Mouse (Mus musculus): ENCODE results near the gene Klrg1. TPM values are rescaled to one million over a fixed set of nuclear protein-coding genes. Genes with fewer than 3 reads are reported as not detected.

The Klrg1 gene
- polyA plus RNA-seq, 1 experiment from 2014 or later, result 0.15 TPM

DNA sequence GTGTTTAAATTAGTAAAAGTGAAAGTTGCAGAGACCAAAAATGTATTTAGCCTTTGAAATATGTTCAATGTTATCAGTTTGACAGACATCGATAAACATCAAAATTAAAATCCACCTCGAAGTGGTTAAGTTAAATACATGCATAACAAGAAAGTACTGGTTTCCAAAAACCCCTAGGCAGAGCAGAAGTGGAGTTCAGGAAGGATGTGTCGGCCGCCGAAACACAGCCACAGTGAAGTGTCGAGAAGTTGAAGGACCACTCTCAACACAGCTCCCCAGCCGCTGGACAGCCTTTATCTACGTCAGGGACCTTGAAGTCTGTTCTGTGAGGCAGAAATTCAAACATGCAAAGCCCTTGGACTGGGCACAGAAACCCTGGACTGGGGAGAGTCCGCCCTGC lies 20.8 kb upstream of the Klrg1 start:
- Histone ChIP-seq H3K36me3 (ENCODE audit: control insufficient read depth, insufficient read depth, low read length) (no peaks in the 10 kb centered on the region), H3K9ac (ENCODE audit: low read length) (no peak overlapping the region), H3K4me3 (ENCODE audit: low read depth, low read length) (no peak overlapping the region), H3K27me3 (ENCODE audit: control insufficient read depth, insufficient read depth, low read length) (no peaks in the 10 kb centered on the region), H3K9me3 (ENCODE audit: control insufficient read depth, low read length) (no peaks in the 10 kb centered on the region), H3K27ac (replicated peaks) (no peak overlapping the region), H3K4me2 (replicated peaks; ENCODE audit: low read depth) (no peak overlapping the region), H3K4me1 (replicated peaks; ENCODE audit: control insufficient read depth, insufficient read depth) (no peaks in the 10 kb centered on the region)
- WGBS, result 67% methylated on average over 9 of the region's 9 CpGs
- ATAC-seq (ENCODE audit: low FRiP score, low TSS enrichment), result no peak
- TF ChIP-seq EP300 (optimal IDR thresholded peaks at IDR 0.05) (no peak), CTCF (IDR thresholded peaks at IDR 0.05; ENCODE audit: low read depth) (no peak)
- no peak for DNase-seq (ENCODE audit: low spot score)

DNA sequence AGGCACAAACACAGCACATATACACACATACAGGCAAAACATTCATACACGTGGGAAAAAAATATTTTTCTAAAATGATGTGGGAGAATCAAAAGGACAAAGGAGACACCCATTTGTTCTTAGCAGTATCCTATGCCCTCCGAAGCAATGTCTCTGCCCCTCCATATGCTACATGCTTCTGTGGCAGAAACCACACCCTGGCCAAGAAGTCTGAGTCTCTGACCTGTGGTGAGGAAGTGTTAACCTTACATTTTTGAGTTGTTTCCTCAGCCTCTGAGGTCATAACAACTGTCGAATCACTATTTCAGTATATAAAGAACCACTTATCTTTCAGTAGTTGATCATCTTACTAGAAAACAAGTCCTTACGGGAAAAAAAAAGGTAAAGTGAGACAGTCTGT lies 20.0 kb upstream of the Klrg1 start:
- Histone ChIP-seq H3K27me3 (ENCODE audit: control insufficient read depth, insufficient read depth, low read length) (no peaks in the 10 kb centered on the region), H3K4me2 (replicated peaks; ENCODE audit: low read depth) (no peak overlapping the region), H3K36me3 (ENCODE audit: control insufficient read depth, insufficient read depth, low read length) (no peaks in the 10 kb centered on the region), H3K9me3 (ENCODE audit: control insufficient read depth, low read length) (no peaks in the 10 kb centered on the region), H3K4me1 (replicated peaks; ENCODE audit: control insufficient read depth, insufficient read depth) (no peaks in the 10 kb centered on the region), H3K9ac (ENCODE audit: low read length) (no peak overlapping the region), H3K27ac (replicated peaks) (no peak overlapping the region), H3K4me3 (ENCODE audit: low read depth, low read length) (no peak overlapping the region)
- ATAC-seq (ENCODE audit: low FRiP score, low TSS enrichment) (no peak), DNase-seq (ENCODE audit: low spot score) (no peak)
- WGBS, result 75% methylated on average over 4 of the region's 4 CpGs
- TF ChIP-seq CTCF (IDR thresholded peaks at IDR 0.05; ENCODE audit: low read depth) (no peak), EP300 (optimal IDR thresholded peaks at IDR 0.05) (no peak)

DNA sequence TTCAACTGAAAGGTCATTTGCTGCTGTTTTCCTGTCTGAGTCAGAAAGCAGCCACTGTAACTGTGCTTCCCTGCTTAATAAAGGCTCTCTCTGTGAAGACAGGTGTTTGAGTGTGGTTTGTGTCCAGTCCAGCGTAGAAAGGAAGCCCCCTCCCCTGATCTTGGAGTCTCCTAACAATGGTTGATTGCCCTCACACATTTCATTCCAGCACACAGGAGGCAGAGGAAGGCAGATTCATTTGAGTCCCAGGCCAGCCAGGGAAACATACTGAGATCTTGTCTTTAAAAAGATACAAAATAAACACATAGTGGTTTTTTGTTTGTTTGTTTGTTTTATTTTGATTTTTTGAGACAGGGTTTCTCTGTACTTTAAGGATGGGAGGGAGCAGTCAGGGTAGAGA lies 19.4 kb upstream of the Klrg1 start:
- no peak overlapping the region for H3K27ac ChIP-seq (replicated peaks)
- H3K4me1 ChIP-seq (replicated peaks; ENCODE audit: control insufficient read depth, insufficient read depth), result no peaks in the 10 kb centered on the region
- H3K4me3 ChIP-seq (ENCODE audit: low read depth, low read length), result no peak overlapping the region
- no peaks in the 10 kb centered on the region for H3K9me3 ChIP-seq (ENCODE audit: control insufficient read depth, low read length)
- no peak overlapping the region for H3K4me2 ChIP-seq (replicated peaks; ENCODE audit: low read depth)
- 74% methylated on average over 1 of the region's 1 CpGs for WGBS
- H3K9ac ChIP-seq (ENCODE audit: low read length), result no peak overlapping the region
- H3K27me3 ChIP-seq (ENCODE audit: control insufficient read depth, insufficient read depth, low read length), result no peaks in the 10 kb centered on the region
- no peaks in the 10 kb centered on the region for H3K36me3 ChIP-seq (ENCODE audit: control insufficient read depth, insufficient read depth, low read length)
- DNase-seq (ENCODE audit: low spot score) (no peak), ATAC-seq (ENCODE audit: low FRiP score, low TSS enrichment) (no peak)
- no peak for TF ChIP-seq EP300 (optimal IDR thresholded peaks at IDR 0.05)
- no peak for TF ChIP-seq CTCF (IDR thresholded peaks at IDR 0.05; ENCODE audit: low read depth)

- Histone ChIP-seq H3K4me2 (replicated peaks; ENCODE audit: low read depth) (no peak overlapping the region), H3K27me3 (ENCODE audit: control insufficient read depth, insufficient read depth, low read length) (no peaks in the 10 kb centered on the region), H3K9me3 (ENCODE audit: control insufficient read depth, low read length) (no peaks in the 10 kb centered on the region), H3K4me1 (replicated peaks; ENCODE audit: control insufficient read depth, insufficient read depth) (no peaks in the 10 kb centered on the region), H3K4me3 (ENCODE audit: low read depth, low read length) (no peak overlapping the region), H3K36me3 (ENCODE audit: control insufficient read depth, insufficient read depth, low read length) (no peaks in the 10 kb centered on the region), H3K9ac (ENCODE audit: low read length) (no peak overlapping the region), H3K27ac (replicated peaks) (no peak overlapping the region)
- ATAC-seq (ENCODE audit: low FRiP score, low TSS enrichment) (no peak), DNase-seq (ENCODE audit: low spot score) (no peak)
- 41% methylated on average over 3 of the region's 3 CpGs for WGBS
- no peak for TF ChIP-seq CTCF (IDR thresholded peaks at IDR 0.05; ENCODE audit: low read depth)
- TF ChIP-seq EP300 (optimal IDR thresholded peaks at IDR 0.05), result no peak
Observed at GRCm38 (mm10) chr6:122299621-122300133, 17.0 kb upstream of the Klrg1 start.

- Histone ChIP-seq H3K9me3 (ENCODE audit: control insufficient read depth, low read length) (no peaks in the 10 kb centered on the region), H3K9ac (ENCODE audit: low read length) (no peak overlapping the region), H3K27ac (replicated peaks) (no peak overlapping the region), H3K4me1 (replicated peaks; ENCODE audit: control insufficient read depth, insufficient read depth) (no peaks in the 10 kb centered on the region), H3K4me3 (ENCODE audit: low read depth, low read length) (no peak overlapping the region), H3K27me3 (ENCODE audit: control insufficient read depth, insufficient read depth, low read length) (no peaks in the 10 kb centered on the region), H3K4me2 (replicated peaks; ENCODE audit: low read depth) (peak overlapping the region; percentile 61), H3K36me3 (ENCODE audit: control insufficient read depth, insufficient read depth, low read length) (no peaks in the 10 kb centered on the region)
- ATAC-seq (ENCODE audit: low FRiP score, low TSS enrichment) (no peak), DNase-seq (ENCODE audit: low spot score) (no peak)
- 49% methylated on average over 4 of the region's 4 CpGs for WGBS
- no peak for TF ChIP-seq CTCF (IDR thresholded peaks at IDR 0.05; ENCODE audit: low read depth)
- no peak for TF ChIP-seq EP300 (optimal IDR thresholded peaks at IDR 0.05)
Observed at GRCm38 (mm10) chr6:122298223-122298609, 15.5 kb upstream of the Klrg1 start.

GRCm38 (mm10) chr6:122297279-122298222 lies 14.9 kb upstream of the Klrg1 start:
- no peak for ATAC-seq (ENCODE audit: low FRiP score, low TSS enrichment)
- TF ChIP-seq EP300 (optimal IDR thresholded peaks at IDR 0.05) (no peak), CTCF (IDR thresholded peaks at IDR 0.05; ENCODE audit: low read depth) (peak; percentile 33; the same call in 1 of the 2 replicates)
- H3K27ac ChIP-seq (replicated peaks), result peak overlapping the region; percentile 49; the same call in 1 of the 2 replicates
- peak overlapping the region; percentile 56 for H3K9ac ChIP-seq (ENCODE audit: low read length)
- H3K4me2 ChIP-seq (replicated peaks; ENCODE audit: low read depth), result peak overlapping the region; percentile 61
- no peaks in the 10 kb centered on the region for H3K9me3 ChIP-seq (ENCODE audit: control insufficient read depth, low read length)
- peak; percentile 16 for DNase-seq (ENCODE audit: low spot score)
- H3K27me3 ChIP-seq (ENCODE audit: control insufficient read depth, insufficient read depth, low read length), result no peaks in the 10 kb centered on the region
- no peaks in the 10 kb centered on the region for H3K4me1 ChIP-seq (replicated peaks; ENCODE audit: control insufficient read depth, insufficient read depth)
- no peaks in the 10 kb centered on the region for H3K36me3 ChIP-seq (ENCODE audit: control insufficient read depth, insufficient read depth, low read length)
- H3K4me3 ChIP-seq (ENCODE audit: low read depth, low read length), result peak overlapping the region; percentile 50
- WGBS, result 7% methylated on average over 25 of the region's 25 CpGs
